Comparison of ENCODE assay signal across 9 mouse cellular contexts in the genomic region with DNA sequence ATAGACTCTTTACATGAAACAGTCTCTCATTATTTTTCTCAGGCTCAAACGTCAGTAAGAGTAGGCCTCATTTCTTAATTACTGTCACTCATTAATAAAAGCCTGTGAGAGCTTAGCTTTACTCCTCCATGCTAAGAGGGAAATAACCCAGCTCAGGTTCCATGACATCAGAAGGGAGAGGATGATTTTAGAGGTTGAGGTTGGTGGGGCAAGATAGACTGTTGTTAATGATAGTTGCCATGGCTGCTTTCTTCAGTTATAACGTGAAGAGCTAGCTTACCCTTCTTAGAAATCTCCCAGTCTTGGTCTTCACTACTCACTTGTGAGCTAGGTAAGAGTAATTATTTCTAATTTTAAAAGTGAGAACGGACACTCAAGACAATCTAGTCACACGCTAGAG. TPM values are rescaled to one million over a fixed set of nuclear protein-coding genes. Genes with fewer than 3 reads are reported as not detected.
A peak's percentile ranks its signal among the peaks of the same experiment; 100 is the strongest.
DNase-seq lines count a peak whose midpoint lies in the region; ATAC-seq lines count a peak whose summit lies in the region.
"Had no signal": no experiment of that assay in that cellular context is flagged by ENCODE, and none has a peak within 500 bp of the region (broad histone marks: within the 10 kb centered on the region; RNA-seq: fewer than 3 reads in every experiment).

No protein-coding gene starts in this region.

- ATAC-seq in forebrain, embryonic 11.5 days (replicated peaks; ENCODE audit: low FRiP score), result no peak
- ATAC-seq in forebrain, embryonic 15.5 days (replicated peaks), result no peak
- ATAC-seq in midbrain, embryonic 11.5 days (ENCODE audit: low FRiP score), result no peak
- ATAC-seq in cerebellum, adult (ENCODE audit: insufficient number of reproducible peaks, low FRiP score, low TSS enrichment), result no peak

- no peaks in the 10 kb centered on the region for H3K27me3 ChIP-seq in forebrain, embryonic 10.5 days (ENCODE audit: poor library complexity, severe bottlenecking)
- no peaks in the 10 kb centered on the region for H3K27me3 ChIP-seq in forebrain, embryonic 11.5 days (ENCODE audit: control insufficient read depth, insufficient read depth, low read length)
- no peaks in the 10 kb centered on the region for H3K27me3 ChIP-seq in forebrain, embryonic 15.5 days
- no peaks in the 10 kb centered on the region for H3K27me3 ChIP-seq in midbrain, embryonic 11.5 days (ENCODE audit: control insufficient read depth, insufficient read depth, low read length)

- peaks cover 7% of the 10 kb centered on the region for H3K36me3 ChIP-seq in forebrain, embryonic 10.5 days (replicated peaks)
- H3K36me3 ChIP-seq in forebrain, embryonic 11.5 days (ENCODE audit: control insufficient read depth, insufficient read depth, low read length), result no peaks in the 10 kb centered on the region
- H3K36me3 ChIP-seq in forebrain, embryonic 15.5 days, result no peaks in the 10 kb centered on the region
- no peaks in the 10 kb centered on the region for H3K36me3 ChIP-seq in midbrain, embryonic 11.5 days (ENCODE audit: control insufficient read depth, insufficient read depth, low read length)

- H3K4me1 ChIP-seq in forebrain, embryonic 10.5 days, result peaks cover 22% of the 10 kb centered on the region
- peaks cover 2% of the 10 kb centered on the region; the same call in 1 of the 2 replicates for H3K4me1 ChIP-seq in forebrain, embryonic 11.5 days (replicated peaks; ENCODE audit: control insufficient read depth, insufficient read depth, low read length)
- H3K4me1 ChIP-seq in forebrain, embryonic 15.5 days, result peaks cover 26% of the 10 kb centered on the region
- H3K4me1 ChIP-seq in midbrain, embryonic 11.5 days (ENCODE audit: control insufficient read depth, insufficient read depth, low read length), result peaks cover 5% of the 10 kb centered on the region; the same call in 1 of the 2 replicates

- no peak overlapping the region for H3K9ac ChIP-seq in forebrain, embryonic 11.5 days (ENCODE audit: low read length)
- H3K9ac ChIP-seq in forebrain, embryonic 15.5 days (replicated peaks), result no peak overlapping the region
- no peak overlapping the region for H3K9ac ChIP-seq in midbrain, embryonic 11.5 days (ENCODE audit: low read length)

- H3K27ac ChIP-seq in forebrain, embryonic 10.5 days, result no peak overlapping the region
- H3K27ac ChIP-seq in forebrain, embryonic 11.5 days (ENCODE audit: low read depth, low read length), result no peak overlapping the region
- H3K27ac ChIP-seq in forebrain, embryonic 15.5 days (replicated peaks), result no peak overlapping the region
- no peak overlapping the region for H3K27ac ChIP-seq in midbrain, embryonic 11.5 days (ENCODE audit: low read depth, low read length)

- WGBS in forebrain, embryonic 10.5 days, result 73% methylated on average over 4 of the region's 4 CpGs
- WGBS in forebrain, embryonic 11.5 days, result 62% methylated on average over 4 of the region's 4 CpGs
- WGBS in forebrain, embryonic 15.5 days, result 34% methylated on average over 4 of the region's 4 CpGs
- 79% methylated on average over 4 of the region's 4 CpGs for WGBS in midbrain, embryonic 11.5 days

- DNase-seq in forebrain, embryonic 10.5 days (ENCODE audit: extremely low spot score, low spot score), result no peak
- no peak for DNase-seq in forebrain, embryonic 11.5 days (ENCODE audit: low spot score)
- peak; percentile 8 for DNase-seq in A20 (ENCODE audit: low read depth, low spot score)
- no peak for DNase-seq in midbrain, embryonic 11.5 days (ENCODE audit: low spot score, missing footprints)
- DNase-seq in layer of hippocampus, adult 9-11 months, result no peak
- DNase-seq in ovary, postnatal 10 days (ENCODE audit: low spot score), result no peak
- DNase-seq: lung, postnatal 10 days had no signal

- H3K4me2 ChIP-seq in forebrain, embryonic 11.5 days (ENCODE audit: low read depth, low read length, severe bottlenecking), result no peak overlapping the region; the same call in 1 of the 2 replicates
- peak overlapping the region; percentile 75 for H3K4me2 ChIP-seq in forebrain, embryonic 15.5 days (replicated peaks)
- H3K4me2 ChIP-seq in midbrain, embryonic 11.5 days, result peak overlapping the region; percentile 63; the same call in 1 of the 2 replicates

- H3K4me3 ChIP-seq in forebrain, embryonic 10.5 days, result peak overlapping the region; percentile 86; the same call in 1 of the 2 replicates
- no peak overlapping the region for H3K4me3 ChIP-seq in forebrain, embryonic 11.5 days (ENCODE audit: low read depth, low read length)
- H3K4me3 ChIP-seq in forebrain, embryonic 15.5 days, result peak overlapping the region; percentile 55
- no peak overlapping the region for H3K4me3 ChIP-seq in midbrain, embryonic 11.5 days (ENCODE audit: low read depth, low read length)

- H3K9me3 ChIP-seq in forebrain, embryonic 10.5 days, result no peaks in the 10 kb centered on the region
- no peaks in the 10 kb centered on the region for H3K9me3 ChIP-seq in forebrain, embryonic 11.5 days (ENCODE audit: control insufficient read depth, low read length)
- H3K9me3 ChIP-seq in forebrain, embryonic 15.5 days, result no peaks in the 10 kb centered on the region
- no peaks in the 10 kb centered on the region for H3K9me3 ChIP-seq in midbrain, embryonic 11.5 days (ENCODE audit: control insufficient read depth, low read length)

RNA-seq across cellular contexts. Expression of a gene that starts 1.3 kb away (rescaled TPM):
- 29.2 and 33.4 TPM in 2 replicates for polyA plus RNA-seq in forebrain, embryonic 10.5 days (2016; fragmentation: Nextera tagmentation; extraction: Ambion mirVana)
- 35.3 and 37.5 TPM in 2 replicates for polyA plus RNA-seq in forebrain, embryonic 11.5 days (2014; fragmentation: Nextera tagmentation; extraction: Ambion mirVana)
- polyA plus RNA-seq in forebrain, embryonic 15.5 days (2015; fragmentation: Nextera tagmentation; extraction: Ambion mirVana), result 47.7 and 52.2 TPM in 2 replicates
- 37.4 and 43.1 TPM in 2 replicates for polyA plus RNA-seq in midbrain, embryonic 11.5 days (2014; fragmentation: Nextera tagmentation; extraction: Ambion mirVana)

RNA-seq across cellular contexts. Expression of a gene that starts 57.7 kb away (rescaled TPM):
- 0.31 TPM in 1 of 2 replicates, not detected in the other for polyA plus RNA-seq in forebrain, embryonic 10.5 days (2016; fragmentation: Nextera tagmentation; extraction: Ambion mirVana)
- not detected in 2 replicates for polyA plus RNA-seq in forebrain, embryonic 11.5 days (2014; fragmentation: Nextera tagmentation; extraction: Ambion mirVana)
- polyA plus RNA-seq in forebrain, embryonic 15.5 days (2015; fragmentation: Nextera tagmentation; extraction: Ambion mirVana), result 0.20 and 0.29 TPM in 2 replicates
- polyA plus RNA-seq in midbrain, embryonic 11.5 days (2014; fragmentation: Nextera tagmentation; extraction: Ambion mirVana), result 0.19 TPM in 1 of 2 replicates, not detected in the other

Comparison
In these comparisons a context has a peak if more than half of its experiments do, and no peak if none do; other contexts are left out.
1. H3K4me3 ChIP-seq: peak in forebrain, embryonic 10.5 days (single experiment) and forebrain, embryonic 15.5 days (single experiment); none in forebrain, embryonic 11.5 days (single experiment) and midbrain, embryonic 11.5 days (single experiment).